Mouse (Mus musculus): ENCODE measurements around the gene Nuak1.
"Not testable (repeated sequence)": the region's sequence is repeated elsewhere in the genome, so short reads cannot be mapped to it uniquely, and the experiment has no call there.

The Nuak1 gene

DNA sequence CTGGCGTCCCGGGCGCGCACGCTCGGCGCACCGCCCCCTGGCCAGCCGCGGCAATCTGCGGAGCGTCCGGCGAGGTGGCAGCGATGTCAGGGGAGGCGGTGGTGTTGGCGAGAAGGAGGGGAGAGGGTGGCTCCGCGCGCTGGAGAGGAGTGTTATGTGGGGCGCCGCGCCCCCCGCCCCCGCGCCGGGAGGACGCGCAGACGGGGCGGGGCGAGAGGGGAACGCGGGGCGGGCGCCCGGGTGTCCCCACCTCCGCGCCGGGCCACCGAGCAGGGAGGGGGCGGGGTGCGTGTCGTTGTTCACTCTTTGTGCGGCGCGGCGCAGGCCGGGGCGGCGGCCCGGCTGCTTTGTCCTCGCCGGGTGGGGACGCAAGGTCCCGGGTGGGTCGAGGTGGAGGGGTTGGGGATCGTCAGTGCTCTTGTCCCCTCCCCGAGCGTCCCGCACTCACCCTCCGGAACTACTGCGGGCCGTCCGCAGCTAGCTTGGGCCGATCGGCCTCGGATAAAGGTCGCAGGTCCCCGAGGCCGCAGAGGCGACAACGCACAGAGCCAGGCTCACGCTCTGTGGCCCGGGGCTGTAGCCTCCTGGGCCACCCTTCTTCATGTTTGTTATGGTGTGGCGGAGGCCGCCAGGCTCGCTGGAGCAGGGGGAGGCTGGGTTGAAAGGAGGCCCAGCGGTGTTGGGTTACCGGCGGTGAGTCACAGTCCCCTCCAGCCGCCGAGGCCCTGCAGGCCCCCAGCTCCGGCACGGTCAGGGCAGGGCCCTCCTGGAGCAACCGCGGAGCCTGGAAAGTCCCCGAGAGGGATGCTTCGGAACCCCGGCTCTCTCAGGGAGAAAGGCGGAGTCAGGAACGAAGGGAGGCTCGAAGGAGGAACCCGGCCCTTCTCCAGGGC lies at the start of gene Nuak1:
Nuak1 (minus strand) TSS at position 57 of the 893 bp plus-strand sequence.
- in situ Hi-C loops (cut with MboI, MseI): no loop called here

- in situ Hi-C loops (cut with MboI, MseI): loop anchor here (10.0 kb wide), 1 partner anchor 1265 kb away; no protein-coding TSS in a partner anchor
Measured at GRCm38 (mm10) chr10:84490115-84490514, 49.7 kb upstream of the Nuak1 start.

GRCm38 (mm10) chr10:84488315-84488714 lies 47.9 kb upstream of the Nuak1 start:
- in situ Hi-C loops (cut with MboI, MseI): no loop called here

DNA sequence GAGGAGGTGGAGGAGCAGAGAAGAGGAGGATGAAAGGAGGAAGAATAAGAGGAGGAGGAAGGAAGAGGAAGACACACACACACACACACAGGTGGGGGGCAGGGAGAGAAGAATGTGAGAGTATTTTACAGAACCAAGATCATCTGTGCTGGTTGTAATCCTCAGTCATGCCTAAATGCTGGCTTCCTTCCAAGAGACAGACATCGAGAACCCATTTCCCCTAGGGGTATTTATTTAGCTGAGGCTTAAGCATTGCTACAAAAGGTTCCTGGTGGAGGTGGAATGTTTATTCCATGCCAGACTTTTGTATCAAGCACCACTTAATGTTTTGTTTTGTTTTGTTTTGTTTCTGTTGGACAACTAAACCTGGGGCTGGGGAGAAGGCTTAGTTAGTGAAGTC lies 44.3 kb upstream of the Nuak1 start:
- in situ Hi-C loops (cut with MboI, MseI): no loop called here

GRCm38 (mm10) chr10:84483553-84483952 lies 43.2 kb upstream of the Nuak1 start:
- in situ Hi-C loops (cut with MboI, MseI): no loop called here

- in situ Hi-C loops (cut with MboI, MseI): no loop called here
Measured at GRCm38 (mm10) chr10:84483069-84483468, 42.7 kb upstream of the Nuak1 start.

- in situ Hi-C loops (cut with MboI, MseI): not testable (repeated sequence)
Measured at GRCm38 (mm10) chr10:84482418-84482817, 42.0 kb upstream of the Nuak1 start.

- in situ Hi-C loops (cut with MboI, MseI): no loop called here
Measured at GRCm38 (mm10) chr10:84481327-84481671, 40.9 kb upstream of the Nuak1 start.

- in situ Hi-C loops (cut with MboI, MseI): no loop called here
Measured at GRCm38 (mm10) chr10:84480667-84481326, 40.4 kb upstream of the Nuak1 start.

DNA sequence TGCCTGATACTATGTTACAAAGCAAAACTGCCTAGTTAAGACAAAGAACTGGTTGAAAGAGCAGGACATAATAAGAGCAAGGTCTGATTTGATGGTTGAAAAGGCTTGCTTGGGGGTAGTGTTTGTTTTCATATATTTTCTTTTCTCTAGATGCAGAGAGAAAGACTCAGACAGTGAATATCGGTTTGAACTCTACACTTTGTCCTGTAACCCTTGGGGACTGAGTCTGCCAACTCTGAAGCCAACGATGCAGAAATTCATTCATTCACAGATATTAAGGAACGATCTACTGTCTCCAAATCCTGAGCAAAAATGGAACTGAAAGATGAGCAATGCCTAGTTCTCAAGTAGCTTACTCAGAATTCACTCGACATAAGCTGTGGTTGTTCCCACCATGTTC lies 39.7 kb upstream of the Nuak1 start:
- in situ Hi-C loops (cut with MboI, MseI): no loop called here

DNA sequence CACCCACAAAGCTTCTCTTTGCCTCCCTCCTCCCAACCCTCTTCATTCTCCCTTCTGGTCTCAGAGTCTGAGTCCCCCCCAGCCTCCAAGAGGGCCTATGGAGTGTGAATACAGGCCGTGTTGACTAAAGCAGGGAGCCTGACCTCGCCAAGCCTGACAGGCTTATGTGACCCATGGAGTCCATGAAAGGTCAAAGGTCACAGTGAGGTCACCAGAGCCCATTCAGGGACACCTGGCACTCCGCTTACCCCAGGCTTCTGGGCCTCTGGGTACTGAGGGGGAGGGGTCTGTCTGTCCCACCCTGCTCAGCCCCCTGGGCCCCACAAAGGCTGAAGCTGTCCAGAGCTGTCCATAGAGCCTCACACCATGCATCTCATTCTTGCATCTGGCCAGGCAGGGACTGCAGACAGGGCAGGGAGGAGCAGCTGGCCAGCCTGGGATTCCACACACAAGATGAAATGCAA lies 37.2 kb upstream of the Nuak1 start:
- in situ Hi-C loops (cut with MboI, MseI): no loop called here

GRCm38 (mm10) chr10:84477045-84477612 lies 36.7 kb upstream of the Nuak1 start:
- in situ Hi-C loops (cut with MboI, MseI): no loop called here

GRCm38 (mm10) chr10:84467555-84468164 lies 27.3 kb upstream of the Nuak1 start:
- in situ Hi-C loops (cut with MboI, MseI): no loop called here

DNA sequence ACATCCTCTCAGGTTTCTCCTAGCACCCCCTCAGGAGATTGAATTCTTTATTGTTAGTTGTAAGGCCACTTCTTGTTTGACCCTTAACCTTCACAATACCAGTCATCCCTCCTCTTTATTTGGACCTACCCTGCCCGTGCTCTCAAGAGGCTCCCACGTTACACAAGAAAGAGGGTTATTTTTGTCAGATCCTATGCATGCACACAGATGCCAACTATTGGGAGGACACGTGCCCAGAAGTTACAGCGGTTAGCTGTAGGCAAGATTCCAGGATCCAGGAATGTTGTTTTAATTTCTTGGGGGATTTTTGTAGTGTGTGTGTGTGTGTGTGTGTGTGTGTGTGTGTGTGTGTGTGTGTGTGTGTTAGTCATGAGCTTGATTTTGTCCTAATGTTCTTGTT lies 25.1 kb upstream of the Nuak1 start:
- in situ Hi-C loops (cut with MboI, MseI): no loop called here

DNA sequence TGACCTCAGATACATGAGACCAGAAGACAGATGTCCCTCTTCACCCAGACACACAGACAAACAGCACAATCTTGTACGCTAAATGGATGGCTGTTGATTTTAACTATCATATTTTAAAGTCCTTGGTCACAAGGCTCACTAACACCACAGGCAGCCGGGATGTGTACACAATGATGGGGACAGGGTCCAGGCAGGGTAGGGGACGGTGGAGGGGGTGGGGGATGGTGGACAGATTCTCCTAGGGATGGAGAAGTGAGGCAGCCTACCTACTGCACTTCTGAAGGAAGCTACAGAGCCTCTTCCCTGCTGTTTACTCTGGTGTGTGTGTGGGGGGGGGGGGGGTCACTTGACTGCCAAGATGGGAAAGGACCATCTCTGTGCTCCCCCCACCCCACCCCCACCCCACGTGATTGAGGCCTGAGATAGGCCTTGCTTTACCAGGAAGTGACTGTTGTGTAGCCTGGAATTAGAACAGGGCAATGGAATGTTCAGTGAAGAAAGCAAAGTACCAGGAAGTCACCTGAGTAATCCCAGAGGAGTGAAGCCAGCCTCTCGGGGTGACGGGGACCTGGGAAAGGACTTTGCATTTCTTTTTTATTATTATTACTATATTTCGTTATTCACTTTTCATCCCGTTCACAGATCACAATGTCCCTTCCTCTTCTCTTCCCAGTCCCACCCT lies 20.2 kb upstream of the Nuak1 start:
- in situ Hi-C loops (cut with MboI, MseI): no loop called here

GRCm38 (mm10) chr10:84458094-84458493 lies 17.7 kb upstream of the Nuak1 start:
- in situ Hi-C loops (cut with MboI, MseI): no loop called here

DNA sequence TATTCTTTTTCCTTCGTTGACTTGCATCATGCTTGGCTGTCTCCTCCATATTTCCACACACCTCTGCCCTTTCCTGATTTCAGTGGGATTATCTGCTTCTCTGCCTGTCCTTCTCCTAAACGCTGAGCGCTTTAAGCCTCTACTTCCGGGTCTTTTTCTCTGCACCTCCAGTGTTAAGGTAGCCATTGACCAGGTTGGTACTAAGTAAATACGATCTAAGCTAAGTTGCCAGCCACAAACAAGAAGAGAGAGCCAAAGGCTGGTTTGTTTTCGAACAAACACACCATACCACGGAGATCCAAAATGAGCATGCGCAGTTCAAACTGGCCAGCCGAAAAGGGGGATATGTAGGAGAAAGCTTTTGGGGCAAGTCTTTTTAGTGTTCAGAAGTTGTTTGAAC lies 17.1 kb upstream of the Nuak1 start:
- in situ Hi-C loops (cut with MboI, MseI): no loop called here

GRCm38 (mm10) chr10:84456632-84457320 lies 16.4 kb upstream of the Nuak1 start:
- in situ Hi-C loops (cut with MboI, MseI): no loop called here

DNA sequence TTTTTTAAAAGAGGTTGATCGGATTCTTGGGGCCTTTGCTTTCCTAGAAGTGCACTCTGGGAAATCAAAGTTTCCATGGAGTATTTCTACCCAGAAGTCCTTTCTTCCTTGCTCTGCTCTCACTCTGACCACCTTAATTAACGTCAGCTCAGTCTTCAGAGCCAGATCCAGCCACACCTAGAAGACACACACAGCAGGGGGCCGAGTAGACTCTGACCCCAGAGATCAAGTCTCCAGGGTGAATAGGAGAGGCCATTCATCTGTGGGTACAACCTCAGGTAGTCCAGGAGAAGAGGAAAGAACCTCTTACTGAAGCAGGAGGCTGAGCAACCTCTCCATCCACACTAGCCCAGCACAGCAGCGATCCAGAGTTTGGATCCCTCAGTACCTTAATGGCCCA lies 11.5 kb upstream of the Nuak1 start:
- in situ Hi-C loops (cut with MboI, MseI): loop anchor here (5.0 kb wide), 1 partner anchor 635 kb away; no protein-coding TSS in a partner anchor

GRCm38 (mm10) chr10:84450654-84451053 lies 10.3 kb upstream of the Nuak1 start:
- in situ Hi-C loops (cut with MboI, MseI): loop anchor here (5.0 kb wide), 1 partner anchor 633 kb away; no protein-coding TSS in a partner anchor

DNA sequence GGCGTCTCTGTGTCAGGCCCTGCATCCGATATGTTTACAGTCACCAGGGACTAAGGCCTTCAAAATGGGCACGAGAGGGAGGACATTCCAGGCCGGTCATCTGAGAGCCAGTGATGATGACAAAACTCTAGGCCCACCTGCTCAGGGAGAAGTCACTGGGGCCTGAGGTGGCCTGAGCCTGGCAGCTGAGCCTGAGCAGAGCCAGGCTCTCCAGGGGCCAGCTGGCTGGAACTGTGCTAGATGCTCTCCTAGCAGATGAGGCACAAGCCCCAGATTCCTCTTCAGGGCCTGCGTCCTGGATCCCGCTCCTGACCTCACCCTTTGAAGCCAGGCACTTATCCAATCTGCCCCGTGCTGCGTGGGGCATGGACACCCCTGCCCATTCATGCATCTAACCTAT lies 9.3 kb upstream of the Nuak1 start:
- in situ Hi-C loops (cut with MboI, MseI): loop anchor here (5.0 kb wide), 1 partner anchor 632 kb away; no protein-coding TSS in a partner anchor

Data from regulatory T cell (primary cell).